Mouse (Mus musculus): Measurements from ENCODE around the gene Clint1.
A peak's percentile ranks its signal among the peaks of the same experiment; 100 is the strongest.

GRCm38 (mm10) chr11:45926640-45927082 is 74.8 kb downstream of the Clint1 start:
- TF ChIP-seq CTCF (IDR thresholded peaks at IDR 0.05) (peak; percentile 85), EP300 (IDR thresholded peaks at IDR 0.05) (no peak)
